ENCODE assay signal across 7 mouse cellular contexts in the genomic region with DNA sequence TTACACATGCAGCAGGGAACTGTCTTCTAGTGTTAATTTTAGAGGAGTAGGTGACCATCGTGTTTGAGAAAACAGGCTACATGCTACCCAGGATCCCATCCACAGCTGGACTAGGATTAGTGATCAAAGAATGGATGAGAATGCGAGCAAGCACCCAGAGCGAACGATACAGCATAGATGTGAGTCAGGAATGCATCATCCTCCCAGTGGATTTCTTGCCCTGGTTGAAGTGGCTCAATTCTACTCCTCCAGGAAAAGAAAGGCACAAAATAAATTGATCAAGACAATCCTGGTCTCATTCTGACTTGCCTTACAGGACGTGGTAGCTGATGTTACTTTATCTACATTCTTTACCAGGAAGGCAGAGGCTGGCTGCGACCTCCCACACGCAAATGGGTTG. TPM values are rescaled to one million over a fixed set of nuclear protein-coding genes. Genes with fewer than 3 reads are reported as not detected.
DNase-seq lines count a peak whose midpoint lies in the region; ATAC-seq and TF ChIP-seq lines count a peak whose summit lies in the region.

Scyl3 (plus strand) TSS at position 255 of the 400 bp plus-strand sequence.

- peaks cover 10% of the 10 kb centered on the region for H3K4me1 ChIP-seq in lung, embryonic 16.5 days (replicated peaks; ENCODE audit: control insufficient read depth, insufficient read depth, low read length)
- peaks cover 22% of the 10 kb centered on the region for H3K4me1 ChIP-seq in bone marrow macrophage, adult 2 months (ENCODE audit: control insufficient read depth, insufficient read depth, low read length)
- peaks cover 7% of the 10 kb centered on the region for H3K4me1 ChIP-seq in heart, embryonic 16.5 days (ENCODE audit: control insufficient read depth, insufficient read depth, low read length)
- 0 out of 2 replicates have a peak, but pooled peaks cover 8% of the 10 kb centered on the region for H3K4me1 ChIP-seq in limb, embryonic 14.5 days (ENCODE audit: control insufficient read depth, insufficient read depth, low read length)
- peaks cover 10% of the 10 kb centered on the region for H3K4me1 ChIP-seq in small intestine, adult 2 months (ENCODE audit: control insufficient read depth, insufficient read depth, insufficient read length, low read length)

- H3K36me3 ChIP-seq in lung, embryonic 16.5 days (ENCODE audit: control insufficient read depth, insufficient read depth, low read length): no peaks in the 10 kb centered on the region
- H3K36me3 ChIP-seq in heart, embryonic 16.5 days (ENCODE audit: control insufficient read depth, insufficient read depth): peaks cover 5% of the 10 kb centered on the region
- peaks cover 6% of the 10 kb centered on the region; the same call in 1 of the 2 replicates for H3K36me3 ChIP-seq in limb, embryonic 14.5 days (ENCODE audit: control insufficient read depth, insufficient read depth, low read length)
- H3K36me3 ChIP-seq in small intestine, adult 2 months (ENCODE audit: control insufficient read depth, insufficient read depth, low read length): 0 out of 2 replicates have a peak, but pooled peaks cover 4% of the 10 kb centered on the region

- no peak for DNase-seq in lung, postnatal 10 days
- no peak for DNase-seq in limb, embryonic 14.5 days (ENCODE audit: low spot score)
- DNase-seq in kidney, postnatal 36 days: no peak

- peak within 1 kb of the TSS; percentile 63 for H3K4me2 ChIP-seq in lung, embryonic 16.5 days (ENCODE audit: low read depth, low read length)
- H3K4me2 ChIP-seq in heart, embryonic 16.5 days (ENCODE audit: low read depth, low read length): peak within 1 kb of the TSS; percentile 67
- H3K4me2 ChIP-seq in limb, embryonic 14.5 days (replicated peaks; ENCODE audit: low read depth, low read length, severe bottlenecking): peak within 1 kb of the TSS; percentile 84

- no peaks in the 10 kb centered on the region for H3K27me3 ChIP-seq in lung, embryonic 16.5 days (ENCODE audit: control insufficient read depth, insufficient read depth, low read depth, low read length)
- no peaks in the 10 kb centered on the region for H3K27me3 ChIP-seq in heart, embryonic 16.5 days (ENCODE audit: control insufficient read depth, insufficient read depth, low read length)
- no peaks in the 10 kb centered on the region for H3K27me3 ChIP-seq in limb, embryonic 14.5 days (ENCODE audit: control insufficient read depth, insufficient read depth, low read length)
- no peaks in the 10 kb centered on the region for H3K27me3 ChIP-seq in small intestine, adult 2 months (ENCODE audit: control insufficient read depth, insufficient read depth, low read length)

- peak within 1 kb of the TSS; percentile 92 for H3K4me3 ChIP-seq in lung, embryonic 16.5 days (ENCODE audit: low read length)
- H3K4me3 ChIP-seq in bone marrow macrophage, adult 2 months (ENCODE audit: insufficient read depth, low read length): peak within 1 kb of the TSS; percentile 97
- peak within 1 kb of the TSS; percentile 94 for H3K4me3 ChIP-seq in heart, embryonic 16.5 days (ENCODE audit: low read length)
- peak within 1 kb of the TSS; percentile 85 for H3K4me3 ChIP-seq in limb, embryonic 14.5 days (replicated peaks; ENCODE audit: low read length)
- peak within 1 kb of the TSS; percentile 85 for H3K4me3 ChIP-seq in small intestine, adult 2 months (ENCODE audit: low read depth, low read length)

- H3K27ac ChIP-seq in lung, embryonic 16.5 days (ENCODE audit: low read length): peak within 1 kb of the TSS; percentile 50
- peak within 1 kb of the TSS; percentile 76 for H3K27ac ChIP-seq in bone marrow macrophage, adult 2 months (ENCODE audit: insufficient read depth, low read depth, low read length)
- H3K27ac ChIP-seq in heart, embryonic 16.5 days (ENCODE audit: low read length): peak within 1 kb of the TSS; percentile 70
- H3K27ac ChIP-seq in limb, embryonic 14.5 days (replicated peaks; ENCODE audit: low read depth, low read length): peak within 1 kb of the TSS; percentile 63
- peak within 1 kb of the TSS; percentile 79 for H3K27ac ChIP-seq in small intestine, adult 2 months (ENCODE audit: insufficient read depth, low read depth, low read length)

- ATAC-seq in lung, embryonic 16.5 days (ENCODE audit: low read depth): no peak
- ATAC-seq in heart, embryonic 16.5 days (replicated peaks; ENCODE audit: extremely low read depth, insufficient read depth, low FRiP score): no peak
- no peak for ATAC-seq in limb, embryonic 14.5 days (ENCODE audit: low FRiP score, low read depth)

- TF ChIP-seq CTCF in bone marrow macrophage, adult 2 months (IDR thresholded peaks at IDR 0.05; ENCODE audit: low read depth, low read length): no peak
- TF ChIP-seq CTCF in small intestine, adult 2 months (IDR thresholded peaks at IDR 0.05; ENCODE audit: extremely low read depth, insufficient read length, insufficient replicate concordance, low read depth, low read length): no peak

- H3K9me3 ChIP-seq in lung, embryonic 16.5 days (ENCODE audit: control insufficient read depth, low read length): no peaks in the 10 kb centered on the region
- no peaks in the 10 kb centered on the region for H3K9me3 ChIP-seq in heart, embryonic 16.5 days (replicated peaks; ENCODE audit: control insufficient read depth, low read length)
- H3K9me3 ChIP-seq in limb, embryonic 14.5 days (ENCODE audit: control insufficient read depth, low read length): no peaks in the 10 kb centered on the region

- no peak for TF ChIP-seq POLR2A in bone marrow macrophage, adult 2 months (IDR thresholded peaks at IDR 0.05; ENCODE audit: borderline replicate concordance, low read depth, low read length)
- TF ChIP-seq POLR2A in limb, embryonic 14.5 days (IDR thresholded peaks at IDR 0.05; ENCODE audit: borderline replicate concordance, extremely low read depth, insufficient read depth, insufficient read length): no peak
- TF ChIP-seq POLR2A in small intestine, adult 2 months (IDR thresholded peaks at IDR 0.05; ENCODE audit: low read depth, low read length): no peak

- 66% methylated on average over 7 of the region's 7 CpGs for WGBS in lung, embryonic 16.5 days
- WGBS in heart, embryonic 16.5 days: 62% methylated on average over 7 of the region's 7 CpGs
- 66% methylated on average over 7 of the region's 7 CpGs for WGBS in limb, embryonic 14.5 days
- 56% methylated on average over 7 of the region's 7 CpGs for whole genome bisulfite sequencing in small intestine, adult 2 months

- peak within 1 kb of the TSS; percentile 91 for H3K9ac ChIP-seq in lung, embryonic 16.5 days (ENCODE audit: low read length)
- peak within 1 kb of the TSS; percentile 94 for H3K9ac ChIP-seq in heart, embryonic 16.5 days (ENCODE audit: low read length)
- H3K9ac ChIP-seq in limb, embryonic 14.5 days (ENCODE audit: low read depth, low read length, severe bottlenecking): peak within 1 kb of the TSS; percentile 94

RNA-seq across cellular contexts. Expression of gene Scyl3, which starts in this region (rescaled TPM):
- 14.5 and 17.1 TPM in 2 replicates for polyA plus RNA-seq in lung, embryonic 16.5 days (2015; fragmentation: Nextera tagmentation; extraction: Ambion mirVana)
- 25.5 and 29.4 TPM in 2 replicates for polyA plus RNA-seq in bone marrow macrophage, adult 2 months (2012; ENCODE audit: insufficient read depth, insufficient read length, missing spikeins)
- 9.5 and 10.8 TPM in 2 replicates for polyA plus RNA-seq in heart, embryonic 16.5 days (2015; fragmentation: Nextera tagmentation; extraction: Ambion mirVana)
- polyA plus RNA-seq in limb, embryonic 14.5 days (2012; rRNA removed): 15.3 and 16.6 TPM in 2 replicates
- polyA plus RNA-seq in limb, embryonic 14.5 days (2014; fragmentation: Nextera tagmentation; extraction: Ambion mirVana): 20.8 and 22.5 TPM in 2 replicates
- 3.6 and 4.6 TPM in 2 replicates for polyA plus RNA-seq in small intestine, adult 2 months (2012; rRNA removed)
